Mouse (Mus musculus): ENCODE results near the gene Scd4. TPM values are rescaled to one million over a fixed set of nuclear protein-coding genes. Genes with fewer than 3 reads are reported as not detected.
"Not testable (repeated sequence)": the region's sequence is repeated elsewhere in the genome, so short reads cannot be mapped to it uniquely, and the experiment has no call there.

Gene Scd4
- polyA plus RNA-seq, 1 experiment from 2014 or later = 0.18 TPM

DNA sequence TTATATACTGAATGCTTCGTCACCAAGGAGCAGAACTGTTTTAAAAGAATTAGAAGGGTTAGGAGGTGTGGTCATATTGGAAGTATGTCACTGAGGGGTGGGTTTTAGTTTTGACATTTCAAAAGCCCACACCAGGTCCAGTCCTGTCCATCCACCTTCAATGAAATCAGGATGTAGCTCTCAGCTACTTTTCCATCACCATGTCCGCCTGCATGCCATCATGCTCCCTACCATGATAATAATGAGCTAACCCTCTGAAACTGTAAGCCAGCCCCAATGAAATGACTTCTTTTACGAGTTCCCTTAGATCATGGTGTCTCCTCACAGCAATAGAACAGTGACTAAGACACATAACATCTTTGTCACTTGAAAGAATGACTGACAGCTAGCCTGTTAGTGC lies 12.6 kb upstream of the Scd4 start:
- H3K27me3 ChIP-seq (ENCODE audit: control insufficient read depth, insufficient read depth, low read depth, low read length) = no peaks in the 10 kb centered on the region
- no peak overlapping the region for H3K9ac ChIP-seq (ENCODE audit: low read depth, low read length)
- 82% methylated on average over 3 of the region's 3 CpGs for WGBS
- no peaks in the 10 kb centered on the region for H3K9me3 ChIP-seq (replicated peaks; ENCODE audit: control insufficient read depth, low read length, poor library complexity, severe bottlenecking)
- H3K27ac ChIP-seq (ENCODE audit: low read length) = no peak overlapping the region
- H3K4me2 ChIP-seq (ENCODE audit: low read length) = no peak overlapping the region
- H3K36me3 ChIP-seq (ENCODE audit: control insufficient read depth, insufficient read depth, low read length) = no peaks in the 10 kb centered on the region
- peaks cover 1% of the 10 kb centered on the region for H3K4me1 ChIP-seq (ENCODE audit: control insufficient read depth, insufficient read depth, low read length)
- H3K4me3 ChIP-seq (ENCODE audit: low read depth, low read length) = no peak overlapping the region
- ATAC-seq = no peak

DNA sequence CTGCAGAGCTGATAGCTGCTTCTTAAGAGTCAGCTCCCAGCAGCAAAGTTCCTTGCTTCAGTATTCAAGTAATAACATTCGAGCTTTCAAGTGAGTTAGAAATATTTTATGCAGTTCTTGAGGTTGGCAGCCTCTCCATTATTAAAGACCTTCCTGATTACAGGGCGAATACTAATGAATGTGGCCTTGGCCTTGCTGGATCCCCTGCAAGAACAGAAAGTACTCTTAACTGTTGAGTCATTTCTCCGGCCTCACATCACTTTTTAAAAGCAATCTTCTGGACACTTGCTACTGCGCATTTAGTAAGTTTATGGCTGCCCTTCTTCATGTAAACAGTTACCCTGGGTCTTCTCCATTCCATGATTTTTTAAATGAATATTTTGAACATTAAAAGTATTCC lies 11.7 kb upstream of the Scd4 start:
- Histone ChIP-seq H3K4me1 (ENCODE audit: control insufficient read depth, insufficient read depth, low read length) (no peaks in the 10 kb centered on the region), H3K9ac (ENCODE audit: low read depth, low read length) (no peak overlapping the region), H3K27ac (ENCODE audit: low read length) (no peak overlapping the region), H3K4me2 (ENCODE audit: low read length) (no peak overlapping the region), H3K4me3 (ENCODE audit: low read depth, low read length) (no peak overlapping the region), H3K36me3 (ENCODE audit: control insufficient read depth, insufficient read depth, low read length) (no peaks in the 10 kb centered on the region), H3K27me3 (ENCODE audit: control insufficient read depth, insufficient read depth, low read depth, low read length) (no peaks in the 10 kb centered on the region), H3K9me3 (replicated peaks; ENCODE audit: control insufficient read depth, low read length, poor library complexity, severe bottlenecking) (0 out of 2 replicates have a peak, but pooled peaks cover 2% of the 10 kb centered on the region)
- 78% methylated on average over 4 of the region's 4 CpGs for WGBS
- no peak for ATAC-seq

DNA sequence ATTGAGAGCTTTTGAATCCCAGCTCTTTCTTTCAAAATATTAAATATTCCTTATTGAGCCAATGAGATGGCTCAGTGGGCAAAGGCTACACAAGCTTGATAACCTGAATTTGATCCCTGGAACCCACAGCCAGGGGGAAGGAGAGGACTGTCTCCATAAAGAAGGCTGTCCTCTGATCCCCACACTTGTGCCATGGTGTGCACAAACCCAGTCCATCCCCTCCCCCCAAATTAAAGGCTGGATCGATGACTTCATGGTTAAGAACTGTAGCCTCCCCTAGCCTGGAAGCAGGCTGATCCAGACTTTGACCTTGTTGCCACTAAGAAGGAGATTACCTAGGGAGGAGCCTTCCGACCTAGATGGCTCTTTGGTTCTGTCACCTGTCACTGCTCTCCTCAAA lies 11.3 kb upstream of the Scd4 start:
- no peak overlapping the region for H3K9ac ChIP-seq (ENCODE audit: low read depth, low read length)

DNA sequence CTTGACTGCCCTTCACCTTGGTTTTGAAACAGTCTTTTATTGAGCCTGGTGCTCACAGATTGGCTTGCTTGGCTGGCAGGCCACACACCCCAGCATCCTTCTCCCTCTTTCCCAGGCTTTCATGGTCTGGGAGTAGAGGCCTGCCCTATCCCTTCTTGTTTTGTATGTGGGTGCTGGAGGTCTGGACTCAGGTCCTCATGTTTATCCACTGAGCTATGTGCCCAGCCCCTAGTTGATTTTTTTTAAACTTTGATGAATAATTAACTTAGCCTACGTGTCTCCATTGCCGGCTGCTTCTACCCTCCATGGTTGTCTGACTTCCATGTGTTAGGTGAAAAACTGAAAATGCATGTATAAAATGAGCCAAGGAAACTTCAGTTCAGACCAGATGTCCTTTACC lies 3.3 kb upstream of the Scd4 start:
- WGBS = 92% methylated on average over 2 of the region's 2 CpGs
- ATAC-seq = no peak

More for the DNA sequence above, 11.3 kb upstream of the Scd4 start:
- Histone ChIP-seq H3K27ac (ENCODE audit: low read length) (no peak overlapping the region), H3K9me3 (replicated peaks; ENCODE audit: control insufficient read depth, low read length, poor library complexity, severe bottlenecking) (0 out of 2 replicates have a peak, but pooled peaks cover 3% of the 10 kb centered on the region), H3K27me3 (ENCODE audit: control insufficient read depth, insufficient read depth, low read depth, low read length) (no peaks in the 10 kb centered on the region), H3K4me3 (ENCODE audit: low read depth, low read length) (no peak overlapping the region), H3K4me2 (ENCODE audit: low read length) (no peak overlapping the region), H3K36me3 (ENCODE audit: control insufficient read depth, insufficient read depth, low read length) (no peaks in the 10 kb centered on the region), H3K4me1 (ENCODE audit: control insufficient read depth, insufficient read depth, low read length) (no peaks in the 10 kb centered on the region)
- no peak for ATAC-seq
- WGBS = 81% methylated on average over 2 of the region's 2 CpGs

DNA sequence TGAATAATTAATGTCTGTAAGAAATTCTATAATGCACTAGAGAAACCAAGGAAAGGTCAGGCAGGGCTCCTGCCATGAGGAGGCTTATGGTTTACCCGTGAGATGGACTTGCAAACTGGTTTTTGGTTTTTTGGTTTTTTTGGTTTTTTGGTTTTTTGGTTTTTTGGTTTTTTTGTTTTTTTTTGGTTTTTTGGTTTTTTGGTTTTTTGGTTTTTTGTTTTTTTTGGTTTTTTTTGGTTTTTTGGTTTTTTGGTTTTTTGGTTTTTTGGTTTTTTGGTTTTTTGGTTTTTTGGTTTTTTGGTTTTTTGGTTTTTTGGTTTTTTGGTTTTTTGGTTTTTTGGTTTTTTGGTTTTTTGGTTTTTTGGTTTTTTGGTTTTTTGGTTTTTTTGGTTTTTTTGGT lies 1.8 kb upstream of the Scd4 start:
- H3K27me3 ChIP-seq (ENCODE audit: control insufficient read depth, insufficient read depth, low read depth, low read length); H3K4me2 ChIP-seq (ENCODE audit: low read length); H3K36me3 ChIP-seq (ENCODE audit: control insufficient read depth, insufficient read depth, low read length); ATAC-seq; H3K27ac ChIP-seq (ENCODE audit: low read length); H3K4me3 ChIP-seq (ENCODE audit: low read depth, low read length); H3K4me1 ChIP-seq (ENCODE audit: control insufficient read depth, insufficient read depth, low read length); H3K9ac ChIP-seq (ENCODE audit: low read depth, low read length); H3K9me3 ChIP-seq (replicated peaks; ENCODE audit: control insufficient read depth, low read length, poor library complexity, severe bottlenecking): not testable (repeated sequence)
- 89% methylated on average over 1 of the region's 1 CpGs for WGBS

More for the DNA sequence above, 3.3 kb upstream of the Scd4 start:
- Histone ChIP-seq H3K27ac (ENCODE audit: low read length) (no peak overlapping the region), H3K4me2 (ENCODE audit: low read length) (no peak overlapping the region), H3K9ac (ENCODE audit: low read depth, low read length) (no peak overlapping the region), H3K4me3 (ENCODE audit: low read depth, low read length) (no peak overlapping the region), H3K9me3 (replicated peaks; ENCODE audit: control insufficient read depth, low read length, poor library complexity, severe bottlenecking) (0 out of 2 replicates have a peak, but pooled peaks cover 3% of the 10 kb centered on the region), H3K36me3 (ENCODE audit: control insufficient read depth, insufficient read depth, low read length) (no peaks in the 10 kb centered on the region), H3K4me1 (ENCODE audit: control insufficient read depth, insufficient read depth, low read length) (no peaks in the 10 kb centered on the region), H3K27me3 (ENCODE audit: control insufficient read depth, insufficient read depth, low read depth, low read length) (no peaks in the 10 kb centered on the region)

DNA sequence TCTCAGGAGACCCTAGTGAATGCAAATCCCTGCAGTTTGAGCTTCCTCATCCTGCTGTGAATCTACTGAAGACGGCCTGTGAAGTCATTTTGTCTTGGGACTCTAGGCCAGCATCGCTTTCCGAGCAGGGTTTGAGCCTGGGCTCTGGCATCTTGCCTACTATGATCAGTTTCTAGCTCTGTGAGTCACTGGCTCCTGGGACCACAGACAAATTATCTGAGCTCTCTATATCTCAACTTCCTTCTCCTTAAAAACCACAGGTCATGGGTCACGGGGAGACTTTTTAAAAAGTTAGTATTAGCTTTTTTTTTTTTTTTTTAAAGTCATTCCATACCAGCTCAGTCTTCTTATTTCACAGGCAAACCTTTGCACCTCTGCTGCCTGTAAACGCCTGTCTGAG lies 981 bp upstream of the Scd4 start:
- Histone ChIP-seq H3K4me3 (ENCODE audit: low read depth, low read length) (no peak overlapping the region), H3K9me3 (replicated peaks; ENCODE audit: control insufficient read depth, low read length, poor library complexity, severe bottlenecking) (no peaks in the 10 kb centered on the region), H3K27me3 (ENCODE audit: control insufficient read depth, insufficient read depth, low read depth, low read length) (no peaks in the 10 kb centered on the region), H3K36me3 (ENCODE audit: control insufficient read depth, insufficient read depth, low read length) (no peaks in the 10 kb centered on the region), H3K4me1 (ENCODE audit: control insufficient read depth, insufficient read depth, low read length) (no peaks in the 10 kb centered on the region), H3K27ac (ENCODE audit: low read length) (no peak overlapping the region), H3K9ac (ENCODE audit: low read depth, low read length) (no peak overlapping the region), H3K4me2 (ENCODE audit: low read length) (no peak overlapping the region)
- ATAC-seq = no peak
- 87% methylated on average over 5 of the region's 5 CpGs for WGBS

DNA sequence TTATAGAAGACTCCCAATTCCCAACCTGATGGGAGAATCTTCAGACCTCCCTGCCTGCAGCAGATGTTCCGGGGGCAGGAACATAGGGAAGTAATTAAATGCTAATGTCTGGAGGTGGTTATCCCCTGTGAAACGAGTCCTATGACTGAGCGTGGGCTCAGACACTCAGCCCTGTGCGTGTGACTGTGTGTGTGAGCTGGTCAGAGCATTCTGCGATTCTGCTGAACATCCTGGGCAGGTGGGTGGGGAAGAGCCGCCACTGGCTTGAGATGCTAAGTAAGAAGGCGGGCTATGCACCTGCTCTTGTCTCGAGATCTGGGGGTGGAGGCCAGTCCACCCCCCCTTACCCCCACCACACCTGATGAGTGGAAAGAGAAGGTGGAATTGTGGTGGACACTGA lies 566 bp upstream of the Scd4 start:
- Histone ChIP-seq H3K27ac (ENCODE audit: low read length) (no peak overlapping the region), H3K9me3 (replicated peaks; ENCODE audit: control insufficient read depth, low read length, poor library complexity, severe bottlenecking) (no peaks in the 10 kb centered on the region), H3K4me3 (ENCODE audit: low read depth, low read length) (no peak overlapping the region), H3K36me3 (ENCODE audit: control insufficient read depth, insufficient read depth, low read length) (no peaks in the 10 kb centered on the region), H3K4me1 (ENCODE audit: control insufficient read depth, insufficient read depth, low read length) (no peaks in the 10 kb centered on the region), H3K9ac (ENCODE audit: low read depth, low read length) (no peak overlapping the region), H3K27me3 (ENCODE audit: control insufficient read depth, insufficient read depth, low read depth, low read length) (no peaks in the 10 kb centered on the region), H3K4me2 (ENCODE audit: low read length) (no peak overlapping the region)
- 82% methylated on average over 8 of the region's 8 CpGs for WGBS
- ATAC-seq = no peak

DNA sequence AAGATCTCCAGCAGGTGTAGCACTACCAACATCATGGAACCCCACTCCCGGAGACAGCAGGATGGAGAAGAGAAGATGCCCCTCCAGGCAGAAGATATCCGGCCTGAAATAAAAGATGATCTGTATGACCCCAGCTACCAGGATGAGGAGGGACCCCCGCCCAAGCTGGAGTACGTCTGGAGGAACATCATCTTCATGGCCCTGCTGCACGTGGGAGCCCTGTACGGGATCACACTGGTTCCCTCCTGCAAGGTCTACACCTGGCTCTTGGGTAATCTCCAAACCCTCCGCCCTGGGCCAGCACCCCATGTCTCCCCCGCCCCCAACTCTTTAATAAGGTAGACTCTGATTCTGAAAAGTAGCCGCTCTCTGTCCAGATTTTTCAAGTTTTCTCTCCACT lies 1.1 kb downstream of the Scd4 start:
- no peak overlapping the region for H3K9ac ChIP-seq (ENCODE audit: low read depth, low read length)
- H3K4me3 ChIP-seq (ENCODE audit: low read depth, low read length) = no peak overlapping the region
- H3K36me3 ChIP-seq (ENCODE audit: control insufficient read depth, insufficient read depth, low read length) = no peaks in the 10 kb centered on the region
- H3K4me2 ChIP-seq (ENCODE audit: low read length) = no peak overlapping the region
- no peak overlapping the region for H3K27ac ChIP-seq (ENCODE audit: low read length)
- 89% methylated on average over 9 of the region's 9 CpGs for WGBS
- H3K4me1 ChIP-seq (ENCODE audit: control insufficient read depth, insufficient read depth, low read length) = no peaks in the 10 kb centered on the region
- H3K9me3 ChIP-seq (replicated peaks; ENCODE audit: control insufficient read depth, low read length, poor library complexity, severe bottlenecking) = no peaks in the 10 kb centered on the region
- ATAC-seq = no peak
- H3K27me3 ChIP-seq (ENCODE audit: control insufficient read depth, insufficient read depth, low read depth, low read length) = no peaks in the 10 kb centered on the region

DNA sequence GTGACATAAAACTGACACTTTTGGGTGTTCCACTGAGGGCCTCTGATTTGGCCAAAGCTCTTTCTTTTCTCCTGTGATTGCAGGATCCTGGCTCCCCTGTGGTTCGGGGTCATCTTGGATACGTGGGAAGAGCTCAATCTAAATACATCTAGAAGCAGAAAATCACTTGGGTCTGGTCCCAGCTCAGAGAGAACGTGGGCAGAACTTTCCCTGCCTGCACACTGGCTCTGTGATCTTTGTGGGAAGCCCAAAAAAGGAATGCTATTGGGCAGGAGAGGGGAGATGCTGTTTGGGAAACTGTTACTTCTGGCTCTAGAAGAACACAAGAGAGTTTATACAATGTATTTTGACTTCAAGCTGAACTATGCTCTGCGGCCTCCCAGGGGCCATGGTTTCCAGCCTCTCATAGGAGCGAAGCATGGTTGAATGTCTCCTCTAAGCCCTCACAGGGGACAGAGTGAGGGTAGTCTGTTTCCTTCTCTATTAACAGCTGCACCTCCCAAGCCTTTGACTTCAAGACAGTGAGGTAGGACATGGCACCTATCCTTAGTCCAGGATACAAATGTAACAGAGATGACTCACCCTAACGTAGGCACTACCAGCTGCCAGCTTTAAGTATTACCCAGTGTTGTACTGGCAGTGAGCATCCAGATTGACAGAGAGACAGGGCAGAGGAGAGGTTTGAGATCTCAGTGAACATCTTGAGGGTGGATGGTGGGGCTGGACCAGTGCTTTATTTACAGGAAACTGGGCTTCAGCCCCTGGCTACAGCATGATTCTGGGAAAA lies 3.2 kb downstream of the Scd4 start:
- no peaks in the 10 kb centered on the region for H3K36me3 ChIP-seq (ENCODE audit: control insufficient read depth, insufficient read depth, low read length)
- 81% methylated on average over 6 of the region's 6 CpGs for WGBS
- ATAC-seq = no peak

More for the DNA sequence above, 3.2 kb downstream of the Scd4 start:
- Histone ChIP-seq H3K4me1 (ENCODE audit: control insufficient read depth, insufficient read depth, low read length) (no peaks in the 10 kb centered on the region), H3K27me3 (ENCODE audit: control insufficient read depth, insufficient read depth, low read depth, low read length) (no peaks in the 10 kb centered on the region), H3K9me3 (replicated peaks; ENCODE audit: control insufficient read depth, low read length, poor library complexity, severe bottlenecking) (no peaks in the 10 kb centered on the region), H3K27ac (ENCODE audit: low read length) (no peak overlapping the region), H3K4me2 (ENCODE audit: low read length) (no peak overlapping the region), H3K9ac (ENCODE audit: low read depth, low read length) (no peak overlapping the region), H3K4me3 (ENCODE audit: low read depth, low read length) (no peak overlapping the region)

Measured in midbrain, embryonic 16.5 days (tissue).